Mouse (Mus musculus) liver (tissue): Measurements from ENCODE around the gene Kdelr3.

Source experiments
- DNase-seq: peaks from one replicate; pipeline ENCODE4 v3.0.0-alpha.2; 2020; ENCODE audit warnings: mixed read lengths

Gene Kdelr3

GRCm38 (mm10) chr15:79516171-79517096 lies at the start of gene Kdelr3:
Kdelr3 (plus strand) TSS chr15:79516411.
- DNase-seq, result peak; percentile 37

DNA sequence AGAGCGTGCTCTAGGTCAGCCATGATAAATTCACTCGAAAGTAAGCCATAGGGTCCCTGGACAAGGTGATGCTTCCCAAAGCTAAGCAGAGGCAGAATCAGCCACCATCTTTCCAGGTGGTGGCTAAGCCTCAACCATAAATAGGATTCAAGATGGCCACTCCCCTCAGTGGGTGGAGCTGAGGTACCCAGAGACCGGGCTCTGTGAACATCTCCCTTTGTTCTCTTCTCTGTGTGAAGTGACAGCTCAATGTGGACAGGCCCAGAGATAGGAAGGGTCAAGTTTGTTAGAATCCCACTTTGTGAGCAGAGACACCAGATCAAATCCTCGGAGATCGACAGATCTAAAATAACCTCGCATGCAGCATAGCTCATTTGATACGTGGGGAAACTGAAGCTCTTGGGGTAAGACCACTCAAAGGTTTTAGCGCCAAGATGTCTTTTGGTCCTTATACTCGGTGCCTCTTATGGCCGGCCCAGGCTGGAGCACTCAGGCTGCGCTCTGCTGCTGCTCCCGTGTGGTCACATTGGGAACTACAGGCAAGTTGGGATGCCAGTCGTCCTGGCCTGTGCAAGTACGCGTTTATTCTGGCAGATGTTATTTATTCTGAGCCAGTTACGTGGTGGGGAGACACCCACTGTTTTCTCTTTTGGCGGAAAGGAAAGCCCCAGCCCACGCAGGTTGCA lies 49.5 kb upstream of the Kdelr3 start:
- peak; percentile 78 for DNase-seq

DNA sequence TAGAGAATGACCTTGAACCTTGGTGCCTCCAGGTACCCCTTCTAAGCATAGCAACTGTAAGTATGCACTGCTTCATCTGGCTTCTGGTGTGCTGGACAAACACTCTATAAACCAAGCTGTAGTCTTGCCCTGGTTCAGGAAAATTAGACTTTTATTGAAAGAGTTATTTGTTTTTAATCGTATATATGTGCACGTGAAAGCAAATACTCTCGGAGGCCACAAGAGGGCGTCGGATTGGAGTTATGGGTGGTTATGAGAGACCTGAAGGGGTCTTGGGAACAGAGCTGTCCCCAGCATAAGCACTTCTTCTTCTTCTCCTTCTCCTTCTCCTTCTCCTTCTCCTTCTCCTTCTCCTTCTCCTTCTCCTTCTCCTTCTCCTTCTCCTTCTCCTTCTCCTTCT lies 46.6 kb upstream of the Kdelr3 start:
- no peak for DNase-seq

DNA sequence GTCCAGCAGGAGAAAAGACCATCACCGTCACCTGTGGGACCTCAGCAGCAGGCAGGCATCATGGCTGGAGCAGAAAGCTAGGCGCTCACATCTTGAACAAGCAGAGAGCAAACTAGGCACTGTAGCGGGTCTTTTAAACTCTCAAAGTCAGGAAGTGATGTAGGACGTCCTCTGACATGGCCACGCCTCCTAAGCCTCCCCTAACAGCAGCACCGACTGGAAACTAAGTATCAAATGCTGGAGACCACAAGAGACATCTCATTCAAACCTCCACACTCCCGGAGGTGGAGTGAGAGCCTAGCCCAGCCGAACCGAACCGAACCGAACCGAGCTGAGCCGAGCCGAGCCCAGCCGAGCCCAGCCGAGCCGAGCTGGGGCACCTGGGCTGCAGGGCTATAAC lies 45.6 kb upstream of the Kdelr3 start:
- no peak for DNase-seq

GRCm38 (mm10) chr15:79471095-79471494 lies 45.1 kb upstream of the Kdelr3 start:
- no peak for DNase-seq

DNA sequence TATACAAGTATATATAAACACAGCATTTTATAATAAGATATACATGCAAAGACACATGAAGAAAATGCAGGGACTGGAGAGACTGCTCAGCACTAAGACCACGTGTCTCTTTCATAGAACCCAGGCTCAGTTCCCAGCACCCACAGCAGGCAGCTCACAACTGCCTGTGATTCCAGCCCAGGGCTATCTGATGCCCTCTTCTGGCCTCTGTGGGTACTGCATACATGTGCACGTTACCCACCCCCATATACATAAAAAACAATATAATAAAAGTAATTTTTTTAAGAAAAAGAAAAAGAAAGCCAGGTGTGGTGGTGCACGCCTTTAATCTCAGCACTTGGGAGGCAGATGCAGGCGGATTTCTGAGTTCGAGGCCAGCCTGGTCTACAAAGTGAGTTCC lies 43.2 kb upstream of the Kdelr3 start:
- DNase-seq, result no peak

DNA sequence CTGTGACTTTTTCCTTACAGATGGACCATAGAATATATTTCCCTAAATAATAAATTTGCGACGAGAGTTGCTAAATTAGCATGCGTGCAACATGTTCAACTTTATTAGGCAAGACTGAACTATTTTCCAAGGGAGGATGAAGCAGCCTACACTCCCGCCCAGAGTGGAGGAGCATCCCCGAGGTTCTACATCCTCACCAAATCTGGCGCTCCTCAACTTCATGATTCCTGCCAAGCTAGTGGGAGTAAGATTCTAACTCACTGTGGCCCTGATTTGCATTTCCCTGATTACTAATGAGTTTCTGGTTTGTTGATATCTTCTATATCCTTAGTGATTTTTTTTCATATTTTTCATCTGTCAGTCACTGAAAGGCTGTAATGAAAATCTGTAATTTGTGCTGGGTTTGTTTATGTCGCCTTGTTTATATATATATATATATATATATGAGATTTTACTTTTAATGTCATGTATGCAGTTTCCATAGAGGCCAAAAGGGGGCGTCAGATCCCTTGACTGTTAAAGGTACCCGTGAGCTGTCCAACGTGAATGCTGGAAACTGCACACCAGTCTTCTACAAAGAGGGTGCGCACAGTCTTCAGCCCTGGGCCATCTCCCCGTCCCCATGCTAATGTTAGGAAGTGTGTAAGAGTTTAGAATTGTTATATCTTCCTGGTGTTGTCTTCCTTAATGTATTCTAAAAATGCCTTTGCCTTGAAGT lies 42.4 kb upstream of the Kdelr3 start:
- DNase-seq, result no peak

GRCm38 (mm10) chr15:79477227-79477626 lies 39.0 kb upstream of the Kdelr3 start:
- DNase-seq, result no peak

DNA sequence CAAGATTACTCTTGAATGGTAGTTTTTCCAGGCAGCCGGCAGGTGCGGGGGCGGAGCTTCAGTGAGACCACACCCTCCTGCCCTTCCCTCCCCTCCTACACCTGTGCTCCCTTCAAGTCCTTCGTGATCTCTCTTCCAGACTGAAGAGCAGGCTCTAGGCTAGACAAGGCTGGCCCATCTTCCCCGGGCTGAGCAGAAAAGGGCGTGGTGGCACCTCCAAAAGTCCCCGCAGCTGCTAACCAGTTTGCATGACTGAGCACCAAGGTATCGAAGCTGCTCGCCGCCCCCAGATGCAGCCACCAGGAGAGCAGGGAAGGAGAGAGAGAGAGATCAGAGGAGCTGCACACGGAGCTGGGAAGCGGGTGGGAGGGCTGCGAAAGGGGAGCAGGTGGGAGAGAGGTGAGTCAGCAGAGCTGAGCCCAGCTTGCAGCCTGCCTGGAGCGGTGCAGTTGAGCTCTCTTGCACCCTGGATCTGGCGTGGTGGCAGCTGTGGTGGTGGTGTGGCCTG lies 35.0 kb upstream of the Kdelr3 start:
- DNase-seq, result no peak

- DNase-seq, result no peak
These were observed 26.7 kb upstream of the Kdelr3 start for GRCm38 (mm10) chr15:79489463-79489862.

DNA sequence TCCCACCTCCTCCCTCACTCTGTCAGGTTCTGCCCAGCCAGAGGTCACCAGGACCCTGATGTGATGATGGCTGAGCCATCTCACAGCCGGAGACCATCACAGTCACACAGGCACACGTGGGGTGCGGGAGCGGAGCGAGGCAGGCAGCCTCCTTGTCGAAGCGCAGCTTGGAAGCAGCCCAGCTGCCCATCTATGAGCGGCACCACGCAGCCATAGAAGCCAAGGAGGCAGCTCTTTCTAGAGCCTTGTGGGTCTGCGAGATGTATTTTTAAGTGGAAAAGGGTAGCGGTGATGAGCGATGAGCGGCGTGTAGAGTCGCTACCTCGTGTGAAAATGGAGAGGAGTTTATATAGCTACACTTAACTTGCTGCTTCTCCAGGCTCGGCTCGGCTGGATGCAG lies 22.7 kb upstream of the Kdelr3 start:
- no peak for DNase-seq

- DNase-seq, result no peak
These were observed 16.1 kb upstream of the Kdelr3 start for GRCm38 (mm10) chr15:79500110-79500509.

DNA sequence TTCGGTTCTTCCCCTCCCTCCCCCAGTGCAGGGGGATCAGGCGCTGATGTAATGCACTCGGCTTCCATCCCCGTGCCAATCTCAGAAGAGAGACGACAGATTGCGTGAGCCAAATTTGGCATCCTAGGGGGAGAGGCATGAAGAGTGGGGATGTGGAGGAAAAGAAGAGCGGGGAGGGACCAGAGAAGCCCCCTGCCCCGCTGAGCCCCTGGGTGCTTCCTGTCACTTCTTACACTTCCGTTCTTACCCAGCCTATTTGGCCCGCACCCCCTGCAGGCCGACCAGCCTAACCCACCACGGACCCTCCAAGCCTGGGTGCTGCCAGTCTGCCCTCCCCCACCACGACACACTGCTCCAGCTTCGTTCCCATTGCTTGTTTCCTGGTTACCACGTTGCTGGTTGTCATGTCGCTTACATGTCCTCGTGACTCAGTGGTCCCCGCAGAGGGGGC lies 13.3 kb upstream of the Kdelr3 start:
- no peak for DNase-seq

DNA sequence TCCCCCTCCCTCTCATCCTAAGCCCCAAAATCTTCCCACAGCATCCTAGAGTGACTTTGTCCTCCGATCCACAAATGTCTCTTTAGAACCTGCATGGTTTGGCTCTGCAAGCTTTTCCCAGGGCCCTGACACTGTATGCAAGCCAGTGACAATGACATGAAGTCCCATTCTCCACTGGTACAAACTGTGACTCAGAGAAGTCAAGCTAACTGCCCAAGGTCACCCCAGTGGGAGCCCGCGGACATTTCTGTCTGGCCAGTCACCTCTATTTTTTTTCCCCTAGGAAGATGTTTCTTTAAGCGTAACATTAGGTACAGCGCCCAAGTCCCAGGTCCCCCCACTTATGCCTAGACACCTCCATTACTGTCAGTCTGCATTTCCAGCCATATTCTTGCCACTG lies 12.8 kb upstream of the Kdelr3 start:
- DNase-seq, result no peak

DNA sequence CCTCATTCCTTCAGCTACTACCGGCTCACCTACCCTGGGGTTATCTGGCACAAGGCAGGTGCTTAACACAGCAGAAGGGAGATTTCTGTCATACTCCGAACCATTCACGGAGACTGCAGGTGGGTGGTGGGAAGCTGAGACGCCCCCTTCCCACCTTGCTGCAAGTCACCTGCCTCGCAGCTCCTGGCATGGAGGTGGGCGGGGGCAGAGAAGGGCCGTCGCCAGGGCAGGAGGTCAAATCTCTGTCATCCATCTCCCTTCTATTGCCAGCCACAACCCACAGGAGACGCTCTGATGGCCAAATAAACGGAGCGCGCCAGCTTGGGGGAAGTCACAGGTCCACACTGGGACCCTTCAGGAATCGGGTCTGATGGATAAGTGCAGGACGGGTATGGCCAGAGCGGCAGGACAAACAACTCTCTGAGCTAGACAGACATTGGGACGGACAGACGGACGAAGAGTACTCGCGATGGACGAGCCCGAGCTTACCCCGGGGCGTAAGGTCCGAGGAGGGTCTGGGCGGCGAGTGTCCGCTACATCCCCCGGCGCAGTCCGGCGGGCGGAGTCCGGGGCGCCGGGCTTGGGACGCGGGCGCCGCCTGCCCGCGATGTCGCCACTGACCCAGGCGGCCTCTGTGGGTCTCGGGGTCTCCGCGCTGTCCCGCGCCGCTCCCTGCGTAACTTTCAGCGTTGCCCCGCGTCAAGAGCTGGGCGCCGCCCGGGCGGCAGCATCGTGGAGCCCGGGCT lies 11.3 kb upstream of the Kdelr3 start, which contains the start of gene Kcnj4:
Gene Kcnj4, minus strand, starts transcription at position 535 of the 746 bp plus-strand sequence.
- DNase-seq, result no peak

DNA sequence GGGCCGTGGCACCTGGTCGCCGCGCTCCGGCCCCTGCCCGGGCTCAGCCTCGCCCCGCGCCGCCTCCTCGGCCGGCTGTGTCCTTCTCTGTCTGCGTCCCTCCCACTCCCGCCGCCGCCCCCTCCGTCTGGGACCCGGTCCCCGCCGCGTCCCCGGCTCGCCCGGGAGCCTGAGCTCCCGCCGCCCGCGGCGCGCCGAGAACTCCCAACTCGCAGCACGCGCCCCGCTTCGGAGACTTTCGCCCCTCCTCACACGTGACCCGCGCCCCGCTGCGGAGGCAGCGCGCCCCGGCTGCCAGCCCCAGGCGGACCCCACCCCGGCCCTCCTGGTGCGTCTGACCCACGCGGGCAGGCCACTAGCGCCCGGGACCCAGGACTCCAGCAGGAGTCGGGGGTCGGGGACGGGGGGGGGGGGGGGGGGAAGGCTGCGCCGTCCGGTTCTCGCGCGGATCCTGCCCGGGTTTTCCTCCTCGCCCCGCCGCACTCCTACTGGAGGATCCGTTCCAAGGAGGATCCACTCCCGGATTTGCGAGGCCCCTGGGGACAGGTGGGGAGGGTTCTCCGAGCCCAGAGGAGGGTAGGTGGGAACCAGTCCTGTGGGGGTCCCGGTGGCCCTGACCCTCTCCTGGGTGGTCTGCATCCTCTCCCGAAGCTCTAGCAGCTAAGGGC lies 10.5 kb upstream of the Kdelr3 start:
- DNase-seq, result peak; percentile 43

DNA sequence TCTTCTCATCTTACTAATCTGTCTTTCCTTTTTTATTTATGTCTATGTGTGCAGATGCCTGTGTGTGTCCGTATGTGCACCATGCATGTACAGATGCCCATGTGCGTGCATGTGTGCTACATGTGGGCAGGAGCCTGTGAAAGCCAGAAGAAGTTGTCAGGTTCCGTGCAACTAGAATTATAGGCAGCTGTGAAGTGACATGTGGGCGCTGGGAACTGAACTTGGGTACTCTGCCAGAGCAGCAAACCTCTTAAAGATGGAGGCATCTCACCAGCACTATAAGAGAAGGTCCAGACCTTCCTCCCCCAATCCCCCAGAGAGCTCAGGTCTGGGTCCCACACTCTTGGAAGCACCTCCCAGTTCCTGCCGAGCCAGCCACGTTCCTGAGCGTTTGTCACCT lies 9.8 kb upstream of the Kdelr3 start:
- DNase-seq, result no peak

GRCm38 (mm10) chr15:79507055-79507828 lies 9.0 kb upstream of the Kdelr3 start:
- no peak for DNase-seq

- DNase-seq, result no peak
These were observed 6.2 kb upstream of the Kdelr3 start for GRCm38 (mm10) chr15:79509998-79510397.

GRCm38 (mm10) chr15:79510425-79510824 lies 5.8 kb upstream of the Kdelr3 start:
- DNase-seq, result no peak
